Mouse (Mus musculus) MEL (cell line): Measurements from ENCODE around the gene Kif26b. TPM values are rescaled to one million over a fixed set of nuclear protein-coding genes. Genes with fewer than 3 reads are reported as not detected.

Experiments
- DNase-seq: peaks from one replicate; pipeline ENCODE4 v3.0.0; 2011; ENCODE audit warnings: low read depth, low spot score
- H3K27ac ChIP-seq: 2 replicates; pipeline ENCODE4 v1.5.1; 2012; ENCODE audit warnings: low read depth, mild to moderate bottlenecking, control low read depth, low read length, moderate library complexity; ENCODE audit not compliant: control insufficient read depth
- H3K27me3 ChIP-seq, 2 experiments: fragments of 150-350 bp in 1 of 2; sonication (generic) in 1 of 2; 2 replicates each; pipeline ENCODE4 v1.6.1; 2012; ENCODE audit warnings: low read length in 2 of 2, mild to moderate bottlenecking in 2 of 2, improper control_type of control experiment in 1 of 2, moderate library complexity in 1 of 2; ENCODE audit not compliant: insufficient read depth in 2 of 2, control insufficient read depth in 1 of 2
- H3K36me3 ChIP-seq, 2 experiments: 2 replicates each; pipeline ENCODE4 v1.6.1; 2012 to 2014; ENCODE audit warnings: low read length in 2 of 2, improper control_type of control experiment in 1 of 2, inconsistent platforms in 1 of 2, mild to moderate bottlenecking in 1 of 2; ENCODE audit not compliant: insufficient read depth in 2 of 2, control insufficient read depth in 1 of 2
- H3K4me1 ChIP-seq, 2 experiments: fragments of 150-350 bp in 1 of 2; sonication (generic) in 1 of 2; 2 replicates each; pipeline ENCODE4 v1.6.1; 2012; ENCODE audit warnings: low read length in 2 of 2, improper control_type of control experiment in 1 of 2, mild to moderate bottlenecking in 1 of 2; ENCODE audit not compliant: insufficient read depth in 2 of 2, control insufficient read depth in 1 of 2
- H3K4me3 ChIP-seq, 2 experiments: fragments of 150-350 bp in 1 of 2; sonication (generic) in 1 of 2; 2 replicates each; pipeline ENCODE4 v1.5.1; 2012; ENCODE audit warnings: low read depth in 2 of 2, low read length in 2 of 2, mild to moderate bottlenecking in 2 of 2, moderate library complexity in 2 of 2, control low read depth in 1 of 2, improper control_type of control experiment in 1 of 2; ENCODE audit not compliant: control insufficient read depth in 1 of 2, insufficient read depth in 1 of 2
- H3K79me2 ChIP-seq: 2 replicates; pipeline ENCODE4 v1.6.1; 2012; ENCODE audit warnings: mild to moderate bottlenecking, low read length, moderate library complexity; ENCODE audit not compliant: control insufficient read depth, poor library complexity, insufficient read depth
- H3K9ac ChIP-seq: 2 replicates; pipeline ENCODE4 v1.6.1; 2012; ENCODE audit warnings: low read depth, mild to moderate bottlenecking, control low read depth, low read length, moderate library complexity; ENCODE audit not compliant: control insufficient read depth, poor library complexity, severe bottlenecking
- H3K9me3 ChIP-seq: fragments of 150-350 bp; sonication (generic); replicated peaks from 2 replicates; pipeline ENCODE4 v1.6.1; 2012; ENCODE audit warnings: mild to moderate bottlenecking, low read length, improper control_type of control experiment, moderate library complexity; ENCODE audit not compliant: insufficient read depth
- BHLHE40 ChIP-seq: IDR thresholded peaks from 2 replicates; pipeline ENCODE4 v1.6.1; 2012; ENCODE audit warnings: low read depth, mild to moderate bottlenecking, inconsistent platforms, low read length, improper control_type of control experiment, borderline replicate concordance
- CHD1 ChIP-seq: IDR thresholded peaks from 2 replicates; pipeline ENCODE4 v1.6.1; 2012; ENCODE audit warnings: low read depth, mild to moderate bottlenecking, inconsistent platforms, low read length, improper control_type of control experiment
- CTCF ChIP-seq, 3 experiments: IDR thresholded peaks in 2 of 3; conservative IDR thresholded peaks in 1 of 3; 2 replicates each; pipeline ENCODE4 v1.5.1; 2011 to 2012; ENCODE audit warnings: low read length in 3 of 3, low read depth in 2 of 3, mild to moderate bottlenecking in 2 of 3, improper control_type of control experiment in 1 of 3, inconsistent platforms in 1 of 3, mixed read lengths in 1 of 3, moderate library complexity in 1 of 3; ENCODE audit not compliant: control insufficient read depth in 1 of 3, insufficient read depth in 1 of 3, poor library complexity in 1 of 3, severe bottlenecking in 1 of 3
- ELF1 ChIP-seq: IDR thresholded peaks from 2 replicates; pipeline ENCODE4 v1.6.1; 2014; ENCODE audit warnings: low read depth, mild to moderate bottlenecking, inconsistent platforms, low read length, improper control_type of control experiment, moderate library complexity
- EP300 ChIP-seq, 2 experiments: IDR thresholded peaks; 2 replicates each; pipeline ENCODE4 v1.6.1; 2011; ENCODE audit warnings: improper control_type of control experiment in 2 of 2, low read length in 2 of 2, low read depth in 1 of 2, mild to moderate bottlenecking in 1 of 2
- ETS1 ChIP-seq: IDR thresholded peaks from 2 replicates; pipeline ENCODE4 v1.6.1; 2012; ENCODE audit warnings: low read depth, mild to moderate bottlenecking, inconsistent platforms, low read length, improper control_type of control experiment, moderate library complexity
- GATA1 ChIP-seq: IDR thresholded peaks from 2 replicates; pipeline ENCODE4 v1.6.1; 2011; ENCODE audit warnings: low read depth, low read length, improper control_type of control experiment
- HCFC1 ChIP-seq: IDR thresholded peaks from 2 replicates; pipeline ENCODE4 v1.6.1; 2012; ENCODE audit warnings: low read depth, mild to moderate bottlenecking, inconsistent platforms, low read length, improper control_type of control experiment, moderate library complexity
- JUND ChIP-seq: IDR thresholded peaks from 2 replicates; pipeline ENCODE4 v1.6.1; 2011; ENCODE audit warnings: low read depth, mild to moderate bottlenecking, improper control_type of control experiment, low read length
- MAFK ChIP-seq: IDR thresholded peaks from 2 replicates; pipeline ENCODE4 v1.6.1; 2011; ENCODE audit warnings: low read depth, mild to moderate bottlenecking, low read length, improper control_type of control experiment, borderline replicate concordance
- MAX ChIP-seq: IDR thresholded peaks from 2 replicates; pipeline ENCODE4 v1.6.1; 2011; ENCODE audit warnings: low read length, improper control_type of control experiment
- MEF2A ChIP-seq: IDR thresholded peaks from 2 replicates; pipeline ENCODE4 v1.6.1; 2014; ENCODE audit warnings: low read depth, mild to moderate bottlenecking, inconsistent platforms, low read length, improper control_type of control experiment; ENCODE audit not compliant: poor library complexity, insufficient replicate concordance, severe bottlenecking; ENCODE audit errors: extremely low read depth
- MXI1 ChIP-seq: IDR thresholded peaks from 2 replicates; pipeline ENCODE4 v1.6.1; 2011; ENCODE audit warnings: mild to moderate bottlenecking, low read depth, low read length, improper control_type of control experiment
- MYC ChIP-seq: IDR thresholded peaks from 2 replicates; pipeline ENCODE4 v1.6.1; 2011; ENCODE audit warnings: low read depth, mild to moderate bottlenecking, low read length, improper control_type of control experiment, moderate library complexity
- POLR2A ChIP-seq, 2 experiments: IDR thresholded peaks; 2 replicates each; pipeline ENCODE4 v1.6.1; 2011 to 2012; ENCODE audit warnings: low read length in 2 of 2, mild to moderate bottlenecking in 2 of 2, control low read depth in 1 of 2, improper control_type of control experiment in 1 of 2, low read depth in 1 of 2, moderate library complexity in 1 of 2; ENCODE audit not compliant: control insufficient read depth in 1 of 2, insufficient read depth in 1 of 2, poor library complexity in 1 of 2
- POLR2AphosphoS2 ChIP-seq: IDR thresholded peaks from 2 replicates; pipeline ENCODE4 v1.6.1; 2011; ENCODE audit warnings: low read length, improper control_type of control experiment
- SMC3 ChIP-seq: IDR thresholded peaks from 2 replicates; pipeline ENCODE4 v1.6.1; 2011; ENCODE audit warnings: low read depth, low read length, improper control_type of control experiment
- TAL1 ChIP-seq: IDR thresholded peaks from 2 replicates; pipeline ENCODE4 v1.6.1; 2012; ENCODE audit warnings: mild to moderate bottlenecking, inconsistent platforms, low read length, moderate library complexity, mixed read lengths
- TBP ChIP-seq: IDR thresholded peaks from 2 replicates; pipeline ENCODE4 v1.8.0; 2011; ENCODE audit warnings: low read depth, low read length, improper control_type of control experiment
- USF2 ChIP-seq, 2 experiments: IDR thresholded peaks; 2 replicates each; pipeline ENCODE4 v1.6.1; 2011 to 2012; ENCODE audit warnings: improper control_type of control experiment in 2 of 2, low read length in 2 of 2, borderline replicate concordance in 1 of 2, inconsistent platforms in 1 of 2, low read depth in 1 of 2, mild to moderate bottlenecking in 1 of 2; ENCODE audit not compliant: insufficient read depth in 1 of 2
- ZNF384 ChIP-seq: IDR thresholded peaks from 2 replicates; pipeline ENCODE4 v1.6.1; 2012; ENCODE audit warnings: low read depth, mild to moderate bottlenecking, inconsistent platforms, low read length, improper control_type of control experiment
- polyA plus RNA-seq, 2 experiments: library from polyadenylated mRNA; stranded (reverse) in 1 of 2; unstranded in 1 of 2; fragments of >175 nt in 1 of 2; fragments of >200 nt in 1 of 2; gene quantifications; 2 replicates each; pipeline versions ENCODE4 v1.2.1 to v1.2.4; 2012; ENCODE audit warnings: low replicate concordance in 2 of 2, low read depth in 1 of 2; ENCODE audit not compliant: insufficient read length in 2 of 2, insufficient read depth in 1 of 2, missing spikeins in 1 of 2
- total RNA-seq: library from RNA; depleted of rRNA; stranded (reverse); fragments of 300-350 nt; gene quantifications from 2 replicates; pipeline ENCODE4 v1.2.3, GENCODE M21; 2012

Gene Kif26b
- total and polyA plus RNA-seq, 3 experiments: 0.08 to 0.50 TPM; not detected in 1

GRCm38 (mm10) chr1:178550477-178551047 is 21.6 kb downstream of the Kif26b start:
- no peaks in the 10 kb centered on the region; a peak in 2 of 4 replicates for H3K27me3 ChIP-seq
- no peak overlapping the region for H3K9ac ChIP-seq
- TF ChIP-seq MXI1 (no peak), MYC (no peak), TBP (no peak), EP300 (IDR thresholded peaks at IDR 0.05; ENCODE audit: low read depth in 1 of 2, low read length in 2 of 2) (no peak), HCFC1 (no peak), USF2 (IDR thresholded peaks at IDR 0.05; ENCODE audit: borderline replicate concordance in 1 of 2, insufficient read depth in 1 of 2, low read depth in 1 of 2, low read length in 2 of 2) (no peak), MEF2A (no peak), MAX (no peak), CTCF (IDR thresholded peaks at IDR 0.05 in 2 of 3, conservative IDR thresholded peaks at IDR 0.05 in 1 of 3; ENCODE audit: control insufficient read depth in 1 of 3, insufficient read depth in 1 of 3, low read depth in 2 of 3, low read length in 3 of 3, poor library complexity in 1 of 3, severe bottlenecking in 1 of 3) (no peak), GATA1 (no peak), MAFK (no peak), ZNF384 (no peak), JUND (no peak), ETS1 (no peak), SMC3 (no peak), BHLHE40 (no peak), POLR2AphosphoS2 (no peak), CHD1 (no peak)
- H3K27ac ChIP-seq: no peak overlapping the region
- H3K4me1 ChIP-seq: no peaks in the 10 kb centered on the region
- H3K9me3 ChIP-seq: no peaks in the 10 kb centered on the region
- H3K36me3 ChIP-seq: no peaks in the 10 kb centered on the region
- no peaks in the 10 kb centered on the region for H3K79me2 ChIP-seq
- DNase-seq: no peak
- H3K4me3 ChIP-seq: no peak overlapping the region

GRCm38 (mm10) chr1:178552278-178552897 is 23.5 kb downstream of the Kif26b start:
- Histone ChIP-seq H3K4me1 (no peaks in the 10 kb centered on the region), H3K27ac (no peak overlapping the region), H3K27me3 (no peaks in the 10 kb centered on the region; a peak in 2 of 4 replicates), H3K9me3 (no peaks in the 10 kb centered on the region), H3K79me2 (no peaks in the 10 kb centered on the region), H3K9ac (no peak overlapping the region), H3K4me3 (no peak overlapping the region), H3K36me3 (no peaks in the 10 kb centered on the region)
- DNase-seq: no peak
- TF ChIP-seq ELF1 (no peak), POLR2AphosphoS2 (no peak), MEF2A (no peak), TAL1 (no peak), EP300 (IDR thresholded peaks at IDR 0.05; ENCODE audit: low read depth in 1 of 2, low read length in 2 of 2) (no peak), POLR2A (IDR thresholded peaks at IDR 0.05; ENCODE audit: control insufficient read depth in 1 of 2, insufficient read depth in 1 of 2, low read depth in 1 of 2, low read length in 2 of 2, poor library complexity in 1 of 2) (no peak), ETS1 (no peak), GATA1 (no peak)
